Mouse (Mus musculus) spleen, adult 2 months (tissue): ENCODE measurements around the gene Rorb. TPM values are rescaled to one million over a fixed set of nuclear protein-coding genes. Genes with fewer than 3 reads are reported as not detected.

Source experiments
- DNase-seq, 2 experiments: peaks; one replicate each; pipeline versions ENCODE4 v3.0.0 to v3.0.0-alpha.2; 2012 to 2021; ENCODE audit warnings: low spot score in 2 of 2, low read depth in 1 of 2
- H3K27ac ChIP-seq: fragments of 200-500 bp; 2 replicates; pipeline ENCODE4 v1.5.1; 2012; ENCODE audit warnings: low read length, inconsistent platforms; ENCODE audit not compliant: insufficient read depth
- H3K27me3 ChIP-seq: fragments of 200-500 bp; 2 replicates; pipeline ENCODE4 v1.6.1; 2012; ENCODE audit warnings: mild to moderate bottlenecking, moderate library complexity, low read length, inconsistent platforms; ENCODE audit not compliant: control insufficient read depth, insufficient read depth
- H3K36me3 ChIP-seq: fragments of 200-500 bp; 2 replicates; pipeline ENCODE4 v1.6.1; 2012; ENCODE audit warnings: mild to moderate bottlenecking, low read length, inconsistent platforms; ENCODE audit not compliant: control insufficient read depth, insufficient read depth
- H3K4me1 ChIP-seq: fragments of 200-500 bp; 2 replicates; pipeline ENCODE4 v1.6.1; 2011; ENCODE audit warnings: inconsistent platforms; ENCODE audit not compliant: control insufficient read depth, insufficient read depth, insufficient read length
- H3K4me3 ChIP-seq: fragments of 200-500 bp; 2 replicates; pipeline ENCODE4 v1.5.1; 2011; ENCODE audit warnings: mild to moderate bottlenecking, inconsistent platforms; ENCODE audit not compliant: insufficient read depth, insufficient read length; ENCODE audit errors: extremely low read depth
- CTCF ChIP-seq: fragments of 200-500 bp; IDR thresholded peaks from 2 replicates; pipeline ENCODE4 v1.5.1; 2011; ENCODE audit warnings: mild to moderate bottlenecking, inconsistent platforms; ENCODE audit not compliant: insufficient read depth, insufficient read length, insufficient replicate concordance; ENCODE audit errors: extremely low read depth
- POLR2A ChIP-seq: fragments of 200-500 bp; IDR thresholded peaks from 2 replicates; pipeline ENCODE4 v1.6.1; 2011; ENCODE audit warnings: low read depth, low read length, inconsistent platforms
- WGBS: fragments of 180-500 bp; shearing (Covaris S2); methylation state at CpG from one replicate; pipeline ENCODE4 v1.1.7; 2018; 5-methylcytosine and 5-hydroxymethylcytosine counted together
- polyA plus RNA-seq: library from polyadenylated mRNA; depleted of rRNA; stranded (reverse); fragments of >200 nt; gene quantifications from 2 replicates; pipeline ENCODE4 v1.2.3, GENCODE M21; 2012; rRNA removed

Gene Rorb
- polyA plus RNA-seq, result not detected in 2 replicates

- no peak for DNase-seq
- TF ChIP-seq CTCF, result no peak
- no peak for TF ChIP-seq POLR2A
- peak within 1 kb of the TSS; percentile 30; the same call in 1 of the 2 replicates for H3K4me3 ChIP-seq
Measured at GRCm38 (mm10) chr19:19110793-19111427, at the start of gene Rorb. Gene Rorb (minus strand): TSS chr19:19111196.

GRCm38 (mm10) chr19:19148847-19149246, 37.9 kb upstream of the Rorb start:
- no peak overlapping the region for H3K27ac ChIP-seq
- DNase-seq, result no peak
- H3K4me3 ChIP-seq, result no peak overlapping the region
- no peaks in the 10 kb centered on the region for H3K27me3 ChIP-seq
- TF ChIP-seq POLR2A, result no peak
- TF ChIP-seq CTCF, result no peak
- 83% methylated on average over 6 of the region's 6 CpGs for WGBS
- H3K4me1 ChIP-seq, result no peaks in the 10 kb centered on the region
- H3K36me3 ChIP-seq, result no peaks in the 10 kb centered on the region

More at GRCm38 (mm10) chr19:19110793-19111427, at the start of gene Rorb:
- 1% methylated on average over 25 of the region's 25 CpGs for WGBS
- no peaks in the 10 kb centered on the region for H3K36me3 ChIP-seq
- no peak within 1 kb of the TSS for H3K27ac ChIP-seq
- H3K27me3 ChIP-seq, result peaks cover 3% of the 10 kb centered on the region; the same call in 1 of the 2 replicates
- H3K4me1 ChIP-seq, result no peaks in the 10 kb centered on the region

GRCm38 (mm10) chr19:19144447-19144846, 33.5 kb upstream of the Rorb start:
- no peak for DNase-seq
- Histone ChIP-seq H3K27me3 (no peaks in the 10 kb centered on the region), H3K4me3 (no peak overlapping the region), H3K4me1 (no peaks in the 10 kb centered on the region), H3K27ac (no peak overlapping the region), H3K36me3 (no peaks in the 10 kb centered on the region)
- TF ChIP-seq POLR2A, result no peak
- TF ChIP-seq CTCF, result no peak
- 74% methylated on average over 4 of the region's 4 CpGs for whole genome bisulfite sequencing

- Histone ChIP-seq H3K27ac (no peak overlapping the region), H3K4me1 (no peaks in the 10 kb centered on the region), H3K36me3 (no peaks in the 10 kb centered on the region), H3K4me3 (no peak overlapping the region), H3K27me3 (no peaks in the 10 kb centered on the region)
- DNase-seq, result no peak
- TF ChIP-seq POLR2A, result no peak
- WGBS, result 82% methylated on average over 2 of the region's 2 CpGs
Measured at GRCm38 (mm10) chr19:19136856-19137255, 25.9 kb upstream of the Rorb start.

- WGBS, result 83% methylated on average over 2 of the region's 2 CpGs
- DNase-seq, result no peak
- H3K27ac ChIP-seq, result no peak overlapping the region
Measured at GRCm38 (mm10) chr19:19135838-19136237, 24.8 kb upstream of the Rorb start.

GRCm38 (mm10) chr19:19122324-19122723, 11.3 kb upstream of the Rorb start:
- no peak for DNase-seq
- H3K27ac ChIP-seq, result no peak overlapping the region
- no peaks in the 10 kb centered on the region for H3K4me1 ChIP-seq
- H3K4me3 ChIP-seq, result no peak overlapping the region
- 22% methylated on average over 2 of the region's 2 CpGs for WGBS
- no peaks in the 10 kb centered on the region for H3K36me3 ChIP-seq
- H3K27me3 ChIP-seq, result no peaks in the 10 kb centered on the region
- TF ChIP-seq POLR2A (no peak), CTCF (no peak)

More at GRCm38 (mm10) chr19:19135838-19136237, 24.8 kb upstream of the Rorb start:
- H3K4me3 ChIP-seq, result no peak overlapping the region
- H3K4me1 ChIP-seq, result no peaks in the 10 kb centered on the region
- no peaks in the 10 kb centered on the region for H3K27me3 ChIP-seq
- TF ChIP-seq CTCF (no peak), POLR2A (no peak)
- H3K36me3 ChIP-seq, result no peaks in the 10 kb centered on the region

GRCm38 (mm10) chr19:19112180-19112579, 1.2 kb upstream of the Rorb start:
- DNase-seq, result no peak
- no peak overlapping the region for H3K27ac ChIP-seq
- H3K36me3 ChIP-seq, result no peaks in the 10 kb centered on the region
- no peak overlapping the region for H3K4me3 ChIP-seq
- 49% methylated on average over 4 of the region's 4 CpGs for WGBS
- peaks cover 3% of the 10 kb centered on the region; the same call in 1 of the 2 replicates for H3K27me3 ChIP-seq
- no peaks in the 10 kb centered on the region for H3K4me1 ChIP-seq
- TF ChIP-seq CTCF, result no peak
- no peak for TF ChIP-seq POLR2A
